Mouse (Mus musculus) liver, postnatal 0 days (tissue): ENCODE measurements at regions not wholly inside any gene's neighbourhood (a gene's known extent, or its start where the extent isn't known, plus 50 kb on each side); places are given as distances from the start of the nearest gene placed in this dataset.

ENCODE experiments used
- CTCF ChIP-seq: sonication (generic); IDR thresholded peaks from 2 replicates; pipeline ENCODE4 v1.5.1; 2016; ENCODE audit warnings: antibody characterized with exemption, low read depth
- EP300 ChIP-seq: IDR thresholded peaks from 2 replicates; pipeline ENCODE4 v1.6.1; 2016; ENCODE audit warnings: antibody characterized with exemption, low read depth, mild to moderate bottlenecking

- TF ChIP-seq CTCF (no peak), EP300 (no peak)
Measured at GRCm38 (mm10) chrX:11716773-11717172, 389.2 kb downstream of the H2al1j start.
